Mouse (Mus musculus): ENCODE data around the gene Orai1.

DNA sequence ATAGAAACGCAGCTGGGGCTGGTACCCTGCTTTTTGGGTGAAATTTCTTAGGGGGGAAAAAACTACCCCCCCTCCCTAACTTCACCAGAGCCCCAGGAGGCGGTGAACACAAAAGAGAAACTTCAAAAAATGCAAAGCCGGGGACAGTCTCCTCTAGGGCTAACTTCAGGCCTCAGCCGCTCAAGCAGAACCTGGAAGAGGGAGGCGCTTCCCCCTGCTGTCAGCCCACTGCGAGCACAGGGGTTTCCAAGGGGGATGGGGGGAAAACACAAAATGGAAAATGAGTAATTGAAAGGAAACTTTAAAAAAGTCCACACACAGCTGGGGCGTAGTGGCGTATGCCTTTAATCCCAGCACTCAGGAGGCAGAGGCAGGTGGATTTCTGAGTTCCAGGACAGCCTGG lies 28.8 kb upstream of the Orai1 start:
- TF ChIP-seq CTCF (IDR thresholded peaks at IDR 0.05; ENCODE audit: low read depth) (no peak), EP300 (IDR thresholded peaks at IDR 0.05; ENCODE audit: low read depth) (no peak)
